Mouse (Mus musculus): Measurements from ENCODE around the gene Akap6.

- TF ChIP-seq HCFC1 (IDR thresholded peaks at IDR 0.05; ENCODE audit: borderline replicate concordance, insufficient read depth, low read length) (no peak), MAFK (IDR thresholded peaks at IDR 0.05; ENCODE audit: insufficient read depth, low read depth, low read length) (no peak)
Measured at GRCm38 (mm10) chr12:52700697-52701191, 1.6 kb downstream of the Akap6 start.
